15 mouse cellular contexts compared by ENCODE assay signal in the genomic region with DNA sequence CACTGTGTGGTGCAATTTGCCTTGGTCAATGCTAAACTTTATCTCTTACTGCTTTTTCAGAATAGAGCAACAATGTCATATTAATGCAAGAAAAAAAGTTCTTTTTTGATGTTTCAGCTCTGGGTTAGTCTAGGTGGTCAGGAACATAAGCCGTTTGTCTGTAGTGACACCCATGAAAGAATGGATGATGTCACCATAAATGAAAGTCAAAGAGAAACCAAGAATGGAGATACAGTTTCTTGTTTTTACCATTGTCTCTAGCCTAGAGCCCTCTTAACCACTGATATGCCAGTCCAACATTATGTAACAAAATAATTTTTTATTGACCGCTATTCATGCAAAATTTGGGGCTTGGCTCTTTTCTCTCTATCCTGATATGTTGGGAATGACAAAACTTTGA.
DNase-seq lines count a peak whose midpoint lies in the region; TF ChIP-seq lines count a peak whose summit lies in the region.
"Had no signal": no experiment of that assay in that cellular context is flagged by ENCODE, and none has a peak within 500 bp of the region (broad histone marks: within the 10 kb centered on the region; RNA-seq: fewer than 3 reads in every experiment).

No protein-coding gene starts in this region.

- TF ChIP-seq POLR2A in CH12.LX (IDR thresholded peaks at IDR 0.05; ENCODE audit: low read depth, low read length) = no peak

- no peak overlapping the region for H3K9ac ChIP-seq in CH12.LX (ENCODE audit: insufficient read depth, low read depth)

- no peaks in the 10 kb centered on the region for H3K79me2 ChIP-seq in CH12.LX (replicated peaks; ENCODE audit: control insufficient read depth, extremely low read depth, insufficient read depth, poor library complexity, severe bottlenecking)

- in situ Hi-C loops in CH12.LX (cut with MboI; ENCODE audit: low pct_ligation_motif_present, low pct_unique_long_range_greater_than_20kb, low sequenced_read_pairs) = no loop called here

- DNase-seq in CH12.LX (ENCODE audit: extremely low read depth) = peak; percentile 42
- DNase-seq in layer of hippocampus, adult 8-10 months (ENCODE audit: low spot score in 2 of 2) = no peak
- DNase-seq: adrenal gland, adult 2 months; adrenal gland, postnatal 10 days; adrenal gland, postnatal 14 days; adrenal gland, postnatal 25 days; adrenal gland, postnatal 36 days; B cell, adult 2 months; cerebellum, adult 11 months; cerebellum, adult 11-12 months; cerebellum, adult 18-20 months; cerebellum, adult 2 months; cerebellum, adult 8-10 months had no signal

- H3K27me3 ChIP-seq in CH12.LX (replicated peaks) = no peaks in the 10 kb centered on the region
- H3K27me3 ChIP-seq: Patski had no signal

- H3K4me3 ChIP-seq in CH12.LX (replicated peaks in 1 of 3; ENCODE audit: low read depth in 2 of 3, low read length in 2 of 3, poor library complexity in 1 of 3) = no peak overlapping the region

- peak; percentile 76 for TF ChIP-seq EP300 in CH12.LX (IDR thresholded peaks at IDR 0.05; ENCODE audit: low read length)

- no peak for TF ChIP-seq CTCF in CH12.LX (conservative IDR thresholded peaks at IDR 0.05 in 1 of 2, IDR thresholded peaks at IDR 0.05 in 1 of 2; ENCODE audit: low read depth in 2 of 2, low read length in 2 of 2)

- dilution Hi-C loops in CH12.LX (cut with MboI; ENCODE audit: extremely low pct_ligation_motif_present, extremely low pct_unique_long_range_greater_than_20kb, low sequenced_read_pairs) = no loop called here

- peaks cover 3 to 15% of the 10 kb centered on the region in 2 experiments; a peak in 3 of 4 replicates for H3K4me1 ChIP-seq in CH12.LX (ENCODE audit: control insufficient read depth in 1 of 2, insufficient read depth in 2 of 2)

- TF ChIP-seq RAD21 in CH12.LX (IDR thresholded peaks at IDR 0.05; ENCODE audit: low read depth, low read length) = no peak

- H3K36me3 ChIP-seq in CH12.LX (replicated peaks in 1 of 2; ENCODE audit: control insufficient read depth in 1 of 2, insufficient read depth in 1 of 2, low read length in 1 of 2) = no peaks in the 10 kb centered on the region
- H3K36me3 ChIP-seq: G1E had no signal

- H3K9me3 ChIP-seq in CH12.LX (replicated peaks; ENCODE audit: low read length) = no peaks in the 10 kb centered on the region
- H3K9me3 ChIP-seq: G1E had no signal

- peak overlapping the region; percentile 89 for H3K4me2 ChIP-seq in CH12.LX (ENCODE audit: insufficient read depth, low read depth, poor library complexity, severe bottlenecking)

- H3K27ac ChIP-seq in CH12.LX (ENCODE audit: insufficient read depth, low read depth) = no peak overlapping the region

TF ChIP-seq in CH12.LX, 34 proteins besides CTCF, POLR2A, EP300 and RAD21:
- no peak for TF ChIP-seq ELF1 (IDR thresholded peaks at IDR 0.05; ENCODE audit: low read depth, low read length)
- TF ChIP-seq JUN (IDR thresholded peaks at IDR 0.05; ENCODE audit: insufficient read depth, low read depth, low read length) = peak; percentile 93
- peak; percentile 80 for TF ChIP-seq IRF4 (IDR thresholded peaks at IDR 0.05; ENCODE audit: low read depth, low read length)
- TF ChIP-seq BHLHE40 (IDR thresholded peaks at IDR 0.05; ENCODE audit: low read depth, low read length) = no peak
- TF ChIP-seq JUND (conservative IDR thresholded peaks at IDR 0.05; ENCODE audit: low read depth, low read length) = peak; percentile 88
- TF ChIP-seq ZKSCAN1 (IDR thresholded peaks at IDR 0.05; ENCODE audit: borderline replicate concordance, low read depth, low read length) = no peak
- no peak for TF ChIP-seq ZC3H11A (IDR thresholded peaks at IDR 0.05; ENCODE audit: low read depth, low read length)
- TF ChIP-seq ZMIZ1 (IDR thresholded peaks at IDR 0.05; ENCODE audit: low read depth, low read length) = no peak
- 0 out of 2 replicates have a peak, but pooled peaks have one; percentile 39 for TF ChIP-seq RCOR1 (conservative IDR thresholded peaks at IDR 0.05; ENCODE audit: low read depth, low read length)
